ENCODE assay signal across 8 mouse cellular contexts in genomic region chr11:32221225-32221950, GRCm38 (mm10). TPM values are rescaled to one million over a fixed set of nuclear protein-coding genes. Genes with fewer than 3 reads are reported as not detected.
DNase-seq lines count a peak whose midpoint lies in the region; ATAC-seq and TF ChIP-seq lines count a peak whose summit lies in the region.

No protein-coding gene starts in this region.

- peak; percentile 69 for ATAC-seq in kidney, embryonic 15.5 days (replicated peaks; ENCODE audit: low FRiP score)
- ATAC-seq in stomach, embryonic 15.5 days (ENCODE audit: insufficient read depth, low FRiP score, low read depth), result peak; percentile 69

- peak overlapping the region; percentile 92 for H3K4me2 ChIP-seq in kidney, embryonic 15.5 days
- H3K4me2 ChIP-seq in stomach, embryonic 15.5 days, result peak overlapping the region; percentile 78

- peak overlapping the region; percentile 66 for H3K27ac ChIP-seq in cortical plate, adult 2 months (ENCODE audit: insufficient read depth, low read length)
- H3K27ac ChIP-seq in kidney, embryonic 15.5 days, result peak overlapping the region; percentile 98
- H3K27ac ChIP-seq in stomach, embryonic 15.5 days, result peak overlapping the region; percentile 97

- no peak for TF ChIP-seq POLR2A in cortical plate, adult 2 months (IDR thresholded peaks at IDR 0.05; ENCODE audit: extremely low read depth, insufficient read depth, low read length)

- no peaks in the 10 kb centered on the region; the same call in none of the 2 replicates for H3K36me3 ChIP-seq in kidney, embryonic 15.5 days
- H3K36me3 ChIP-seq in stomach, embryonic 15.5 days, result no peaks in the 10 kb centered on the region

- H3K9ac ChIP-seq in kidney, embryonic 15.5 days, result peak overlapping the region; percentile 93
- H3K9ac ChIP-seq in stomach, embryonic 15.5 days, result peak overlapping the region; percentile 94

- DNase-seq in thymus, postnatal 14 days, result peak; percentile 32
- DNase-seq in thymus, postnatal 0 days (ENCODE audit: low spot score), result no peak
- peak; percentile 83 to 86 for DNase-seq in heart, adult 18-20 months
- peak; percentile 69 for DNase-seq in lung, postnatal 25 days (ENCODE audit: low spot score)
- DNase-seq in layer of hippocampus, adult 9-10 months (ENCODE audit: low spot score), result no peak

- WGBS in kidney, embryonic 15.5 days, result under 1% methylated on average over 45 of the region's 46 CpGs
- under 1% methylated on average over 46 of the region's 46 CpGs for WGBS in stomach, embryonic 15.5 days

- TF ChIP-seq CTCF in cortical plate, adult 2 months (IDR thresholded peaks at IDR 0.05; ENCODE audit: extremely low read depth, insufficient read depth, low read length), result no peak

- no peaks in the 10 kb centered on the region for H3K27me3 ChIP-seq in kidney, embryonic 15.5 days
- no peaks in the 10 kb centered on the region for H3K27me3 ChIP-seq in stomach, embryonic 15.5 days (replicated peaks)

- no peaks in the 10 kb centered on the region for H3K9me3 ChIP-seq in kidney, embryonic 15.5 days (replicated peaks)
- no peaks in the 10 kb centered on the region for H3K9me3 ChIP-seq in stomach, embryonic 15.5 days

- H3K4me3 ChIP-seq in cortical plate, adult 2 months (ENCODE audit: insufficient read depth, low read length), result peak overlapping the region; percentile 41
- H3K4me3 ChIP-seq in kidney, embryonic 15.5 days (replicated peaks), result peak overlapping the region; percentile 91
- H3K4me3 ChIP-seq in stomach, embryonic 15.5 days (replicated peaks), result peak overlapping the region; percentile 90

- peaks cover 2% of the 10 kb centered on the region for H3K4me1 ChIP-seq in cortical plate, adult 2 months (ENCODE audit: control insufficient read depth, insufficient read depth, low read length)
- peaks cover 77% of the 10 kb centered on the region for H3K4me1 ChIP-seq in kidney, embryonic 15.5 days
- H3K4me1 ChIP-seq in stomach, embryonic 15.5 days, result peaks cover 69% of the 10 kb centered on the region

RNA-seq across cellular contexts. Expression of gene Rhbdf1, which starts 0.7 kb away (rescaled TPM):
- polyA plus RNA-seq in thymus, postnatal 0 days (2015; fragmentation: Nextera tagmentation; extraction: Ambion mirVana), result 10.6 and 11.2 TPM in 2 replicates
- polyA plus RNA-seq in cortical plate, adult 2 months (2012; rRNA removed), result 25.6 and 26.9 TPM in 2 replicates
- total RNA-seq in heart, adult 18-20 months (2021), result 10 to 100 TPM; 19.2 to 19.3 TPM
- polyA plus RNA-seq in kidney, embryonic 15.5 days (2015; fragmentation: Nextera tagmentation; extraction: Ambion mirVana), result 48.7 and 55.4 TPM in 2 replicates
- polyA plus RNA-seq in stomach, embryonic 15.5 days (2015; fragmentation: Nextera tagmentation; extraction: Ambion mirVana), result 57.6 and 63.1 TPM in 2 replicates

RNA-seq across cellular contexts. Expression of gene Mpg, which starts 4.9 kb away (rescaled TPM):
- polyA plus RNA-seq in thymus, postnatal 0 days (2015; fragmentation: Nextera tagmentation; extraction: Ambion mirVana), result 30.0 and 36.0 TPM in 2 replicates
- polyA plus RNA-seq in cortical plate, adult 2 months (2012; rRNA removed), result 14.2 and 15.4 TPM in 2 replicates
- 1 to 10 TPM; 5.6 TPM for total RNA-seq in heart, adult 18-20 months (2021)
- polyA plus RNA-seq in kidney, embryonic 15.5 days (2015; fragmentation: Nextera tagmentation; extraction: Ambion mirVana), result 33.5 and 36.1 TPM in 2 replicates
- 32.7 and 35.8 TPM in 2 replicates for polyA plus RNA-seq in stomach, embryonic 15.5 days (2015; fragmentation: Nextera tagmentation; extraction: Ambion mirVana)

RNA-seq across cellular contexts. Expression of gene Snrnp25, which starts 16.2 kb away (rescaled TPM):
- 103 TPM in 2 replicates for polyA plus RNA-seq in thymus, postnatal 0 days (2015; fragmentation: Nextera tagmentation; extraction: Ambion mirVana)
- 51.8 and 57.0 TPM in 2 replicates for polyA plus RNA-seq in cortical plate, adult 2 months (2012; rRNA removed)
- total RNA-seq in heart, adult 18-20 months (2021), result 10 to 100 TPM; 11.1 to 12.3 TPM
- polyA plus RNA-seq in kidney, embryonic 15.5 days (2015; fragmentation: Nextera tagmentation; extraction: Ambion mirVana), result 59.6 and 60.9 TPM in 2 replicates
- 52.6 and 57.5 TPM in 2 replicates for polyA plus RNA-seq in stomach, embryonic 15.5 days (2015; fragmentation: Nextera tagmentation; extraction: Ambion mirVana)

RNA-seq across cellular contexts. Expression of gene Il9r, which starts 21.3 kb away (rescaled TPM):
- polyA plus RNA-seq in thymus, postnatal 0 days (2015; fragmentation: Nextera tagmentation; extraction: Ambion mirVana), result 5.3 and 5.7 TPM in 2 replicates
- polyA plus RNA-seq in cortical plate, adult 2 months (2012; rRNA removed), result 0.06 and 0.15 TPM in 2 replicates
- total RNA-seq in heart, adult 18-20 months (2021), result under 1 TPM; 0.07 to 0.46 TPM
- polyA plus RNA-seq in kidney, embryonic 15.5 days (2015; fragmentation: Nextera tagmentation; extraction: Ambion mirVana), result not detected in 2 replicates
- polyA plus RNA-seq in stomach, embryonic 15.5 days (2015; fragmentation: Nextera tagmentation; extraction: Ambion mirVana), result 0.06 and 0.09 TPM in 2 replicates

RNA-seq across cellular contexts. Expression of gene Nprl3, which starts 46.1 kb away (rescaled TPM):
- polyA plus RNA-seq in thymus, postnatal 0 days (2015; fragmentation: Nextera tagmentation; extraction: Ambion mirVana), result 38.5 and 39.4 TPM in 2 replicates
- 78.7 and 80.9 TPM in 2 replicates for polyA plus RNA-seq in cortical plate, adult 2 months (2012; rRNA removed)
- total RNA-seq in heart, adult 18-20 months (2021), result 10 to 100 TPM; 22.6 to 28.5 TPM
- polyA plus RNA-seq in kidney, embryonic 15.5 days (2015; fragmentation: Nextera tagmentation; extraction: Ambion mirVana), result 38.8 and 43.9 TPM in 2 replicates
- 35.6 and 39.0 TPM in 2 replicates for polyA plus RNA-seq in stomach, embryonic 15.5 days (2015; fragmentation: Nextera tagmentation; extraction: Ambion mirVana)

Comparison
In these comparisons a context has a peak if more than half of its experiments do, and no peak if none do; other contexts are left out.
1. DNase-seq: peak in thymus, postnatal 14 days (single experiment), heart, adult 18-20 months (2 of 2) and lung, postnatal 25 days (single experiment); none in thymus, postnatal 0 days (single experiment) and layer of hippocampus, adult 9-10 months (single experiment).
2. H3K4me3 ChIP-seq: peak in every context shown above with its lines; median percentile 91 in kidney, embryonic 15.5 days; 90 in stomach, embryonic 15.5 days; 41 in cortical plate, adult 2 months.
3. Peak in every context shown above with its lines, with median percentiles within 50 percentile points of each other: H3K27ac ChIP-seq.